Mouse (Mus musculus) adrenal gland, postnatal 14 days (tissue): ENCODE data around the gene Il3. TPM values are rescaled to one million over a fixed set of nuclear protein-coding genes. Genes with fewer than 3 reads are reported as not detected.

Experiments
- DNase-seq: peaks from one replicate; pipeline ENCODE4 v3.0.0; 2021; ENCODE audit warnings: mixed read lengths
- total RNA-seq: library from RNA; stranded (reverse); gene quantifications from 2 replicates; pipeline ENCODE4 v1.2.3, GENCODE M21; 2021

Gene Il3
- total RNA-seq, 1 experiment from 2014 or later = not detected

GRCm38 (mm10) chr11:54217384-54217783 is 49.7 kb downstream of the Il3 start:
- peak; percentile 24 for DNase-seq

- DNase-seq = peak; percentile 47
Observed at GRCm38 (mm10) chr11:54216091-54216490, 51.0 kb downstream of the Il3 start.

Other genes starting within 250 kb of the Il3 start
- 3.5 and 7.2 TPM in 2 replicates for gene Slc22a4, start 239.2 kb downstream of the Il3 start, total RNA-seq
- gene Pdlim4, start 198.3 kb downstream of the Il3 start, total RNA-seq = 12.6 and 15.0 TPM in 2 replicates
- gene P4ha2, start 167.2 kb downstream of the Il3 start, total RNA-seq = 24.3 and 28.3 TPM in 2 replicates
- gene Csf2, start 17.6 kb downstream of the Il3 start, total RNA-seq = not detected in 2 replicates
- gene Acsl6, start 36.5 kb upstream of the Il3 start, total RNA-seq = 2.9 and 3.3 TPM in 2 replicates
- not detected in 2 replicates for gene Meikin, start 103.4 kb upstream of the Il3 start, total RNA-seq
- 27.5 and 27.8 TPM in 2 replicates for gene Fnip1, start 170.9 kb upstream of the Il3 start, total RNA-seq